In the genomic region with DNA sequence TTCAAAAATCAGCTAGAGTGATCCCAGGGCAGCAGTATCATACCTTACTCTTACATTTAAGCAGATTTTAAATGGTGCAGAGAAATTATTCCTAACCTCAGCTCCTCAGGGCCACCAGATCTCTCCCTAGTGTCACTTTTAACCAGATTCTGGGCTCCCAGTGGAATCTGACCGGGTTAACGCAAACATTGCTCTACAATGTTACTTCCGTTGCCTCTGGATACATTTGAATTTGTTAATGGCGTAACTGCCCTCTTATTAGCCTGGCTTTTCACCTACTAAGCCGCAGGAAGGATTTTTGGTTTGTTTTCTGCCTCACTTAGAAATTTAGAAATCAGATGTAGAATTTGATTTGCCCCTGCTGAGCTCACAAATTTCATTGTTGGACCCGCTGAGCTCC, we compare ENCODE assay signal across 30 mouse cellular contexts. TPM values are rescaled to one million over a fixed set of nuclear protein-coding genes. Genes with fewer than 3 reads are reported as not detected.
DNase-seq lines count a peak whose midpoint lies in the region; ATAC-seq and TF ChIP-seq lines count a peak whose summit lies in the region.
"Had no signal": no experiment of that assay in that cellular context is flagged by ENCODE, and none has a peak within 500 bp of the region (broad histone marks: within the 10 kb centered on the region; RNA-seq: fewer than 3 reads in every experiment).

No protein-coding gene starts in this region.

- H3K4me2 ChIP-seq in liver, postnatal 0 days (ENCODE audit: low read depth, low read length): peak overlapping the region; percentile 52
- H3K4me2 ChIP-seq: embryonic facial prominence, embryonic 12.5 days; forebrain, embryonic 13.5 days; heart, embryonic 13.5 days; hindbrain, embryonic 14.5 days had no signal

- no peak overlapping the region for H3K9ac ChIP-seq in liver, adult 2 months (ENCODE audit: low read depth, low read length)
- no peak overlapping the region for H3K9ac ChIP-seq in liver, postnatal 0 days (replicated peaks)
- H3K9ac ChIP-seq: embryonic facial prominence, embryonic 12.5 days; forebrain, embryonic 13.5 days; heart, embryonic 13.5 days; hindbrain, embryonic 14.5 days had no signal

- no peaks in the 10 kb centered on the region for H3K9me3 ChIP-seq in E14TG2a.4 (ENCODE audit: low read length)
- no peaks in the 10 kb centered on the region for H3K9me3 ChIP-seq in liver, postnatal 0 days (ENCODE audit: low read length)
- H3K9me3 ChIP-seq: embryonic facial prominence, embryonic 12.5 days; forebrain, embryonic 10.5 days; forebrain, embryonic 13.5 days; heart, embryonic 13.5 days had no signal

- no peak for TF ChIP-seq EP300 in liver, postnatal 0 days (IDR thresholded peaks at IDR 0.05; ENCODE audit: low read depth)

- H3K27me3 ChIP-seq in liver, adult 2 months (ENCODE audit: control insufficient read depth, insufficient read depth, low read length): no peaks in the 10 kb centered on the region
- no peaks in the 10 kb centered on the region for H3K27me3 ChIP-seq in E14TG2a.4 (ENCODE audit: insufficient read depth, low read length)
- H3K27me3 ChIP-seq in liver, postnatal 0 days (ENCODE audit: insufficient read depth, low read length): no peaks in the 10 kb centered on the region
- H3K27me3 ChIP-seq: embryonic facial prominence, embryonic 12.5 days; forebrain, embryonic 13.5 days; heart, embryonic 13.5 days had no signal

- no peaks in the 10 kb centered on the region for H3K79me2 ChIP-seq in liver, adult 2 months (ENCODE audit: control insufficient read depth, insufficient read depth, low read length)

- WGBS in liver, adult 2 months: 23% methylated on average over 6 of the region's 6 CpGs
- 55% methylated on average over 6 of the region's 6 CpGs for WGBS in liver, postnatal 0 days (ENCODE audit: insufficient replicate concordance)

- no peak for TF ChIP-seq CTCF in liver, adult 2 months (IDR thresholded peaks at IDR 0.05; ENCODE audit: low read depth, low read length)
- no peak for TF ChIP-seq CTCF in E14TG2a.4 (conservative IDR thresholded peaks at IDR 0.05; ENCODE audit: low read length)
- TF ChIP-seq CTCF in liver, postnatal 0 days (IDR thresholded peaks at IDR 0.05; ENCODE audit: low read depth): no peak

- H3K27ac ChIP-seq in liver, adult 2 months (replicated peaks; ENCODE audit: insufficient read depth, low read depth, low read length): no peak overlapping the region
- peak overlapping the region; percentile 85 for H3K27ac ChIP-seq in liver, postnatal 0 days (ENCODE audit: low read depth)
- H3K27ac ChIP-seq: embryonic facial prominence, embryonic 12.5 days; forebrain, embryonic 10.5 days; forebrain, embryonic 13.5 days; heart, embryonic 13.5 days; hindbrain, embryonic 14.5 days; hindbrain, postnatal 0 days had no signal

- TF ChIP-seq POLR2A in liver, adult 2 months (IDR thresholded peaks at IDR 0.05; ENCODE audit: extremely low read depth, insufficient read depth, low read length): no peak

- no peak overlapping the region for H3K4me3 ChIP-seq in liver, adult 2 months (ENCODE audit: insufficient read depth, low read depth, low read length)
- peak overlapping the region; percentile 51; the same call in 1 of the 2 replicates for H3K4me3 ChIP-seq in E14TG2a.4 (replicated peaks; ENCODE audit: low read length)
- H3K4me3 ChIP-seq in liver, postnatal 0 days (ENCODE audit: low read depth, low read length): no peak overlapping the region
- H3K4me3 ChIP-seq: embryonic facial prominence, embryonic 12.5 days; erythroblast, embryonic 14.5 days; forebrain, embryonic 10.5 days; forebrain, embryonic 13.5 days; heart, embryonic 13.5 days had no signal

- ATAC-seq in liver, postnatal 0 days: peak; percentile 83
- ATAC-seq in erythroid progenitor cell, adult 5-6 weeks (replicated peaks; ENCODE audit: low FRiP score, poor library complexity, severe bottlenecking): no peak
- ATAC-seq: forebrain, embryonic 16.5 days had no signal

- H3K4me1 ChIP-seq in liver, adult 2 months (ENCODE audit: control insufficient read depth, insufficient read depth, low read length): no peaks in the 10 kb centered on the region
- peaks cover 45% of the 10 kb centered on the region for H3K4me1 ChIP-seq in E14TG2a.4 (replicated peaks; ENCODE audit: low read depth, low read length)
- H3K4me1 ChIP-seq in liver, postnatal 0 days (ENCODE audit: insufficient read depth): peaks cover 3% of the 10 kb centered on the region; the same call in 1 of the 2 replicates
- H3K4me1 ChIP-seq: embryonic facial prominence, embryonic 12.5 days; forebrain, embryonic 13.5 days had no signal

- peaks cover 31% of the 10 kb centered on the region for H3K36me3 ChIP-seq in liver, adult 2 months (ENCODE audit: control insufficient read depth, insufficient read depth, low read length)
- H3K36me3 ChIP-seq in E14TG2a.4 (ENCODE audit: insufficient read depth, low read length): no peaks in the 10 kb centered on the region
- H3K36me3 ChIP-seq in liver, postnatal 0 days (replicated peaks; ENCODE audit: insufficient read depth, low read length): peaks cover 12% of the 10 kb centered on the region; the same call in 1 of the 2 replicates

- peak; percentile 43 for DNase-seq in liver, adult 2 months (ENCODE audit: extremely low read depth, low read depth, low spot score)
- DNase-seq in liver (no peak), adipocyte (ENCODE audit: low spot score) (peak; percentile 7)
- DNase-seq in liver, postnatal 0 days: no peak

RNA-seq across cellular contexts. Expression of a gene that starts 5.7 kb away (rescaled TPM):
- not detected in 2 replicates for total RNA-seq in liver, adult 2 months (2014; rRNA removed)
- not detected in 2 replicates for polyA plus RNA-seq in liver, adult 2 months (2012; rRNA removed)
- polyA plus RNA-seq in liver, postnatal 0 days (2015; fragmentation: Nextera tagmentation; extraction: Ambion mirVana): not detected in 2 replicates
- total RNA-seq in erythroid progenitor cell, adult 5-6 weeks (2015; ENCODE audit: low replicate concordance): not detected in 2 replicates
- total RNA-seq in erythroid progenitor cell, adult 5-6 weeks (2017; ENCODE audit: low replicate concordance): not detected in 2 replicates
- total RNA-seq: adrenal gland, adult 18-20 months; adrenal gland, postnatal 25 days; ES-E14; gastrocnemius, adult 18-20 months; gastrocnemius, postnatal 14 days; gastrocnemius, postnatal 4 days; heart, adult 18-20 months; heart, postnatal 14 days; heart, postnatal 4 days; hindbrain, postnatal 0 days had no signal
- polyA plus RNA-seq: activated CD4-positive, CD25-positive, alpha-beta regulatory T cell, adult 4 months; brain, embryonic 14.5 days; C2C12; embryonic facial prominence, embryonic 12.5 days; erythroblast, embryonic 14.5 days; forebrain, embryonic 10.5 days; forebrain, embryonic 13.5 days; forebrain, embryonic 16.5 days; heart, embryonic 13.5 days; heart, embryonic 16.5 days; hindbrain, embryonic 11.5 days; hindbrain, embryonic 14.5 days; hindbrain, postnatal 0 days; inflammation-experienced regulatory T-cells, adult 6 months; intestine, embryonic 16.5 days had no signal

RNA-seq across cellular contexts. Expression of a gene that starts 28.2 kb away (rescaled TPM):
- total RNA-seq in liver, adult 2 months (2014; rRNA removed): 32.1 and 36.9 TPM in 2 replicates
- 10.6 and 12.8 TPM in 2 replicates for polyA plus RNA-seq in liver, adult 2 months (2012; rRNA removed)
- 15.1 and 15.4 TPM in 2 replicates for polyA plus RNA-seq in liver, postnatal 0 days (2015; fragmentation: Nextera tagmentation; extraction: Ambion mirVana)
- 5.0 and 13.8 TPM in 2 replicates for total RNA-seq in erythroid progenitor cell, adult 5-6 weeks (2015; ENCODE audit: low replicate concordance)
- total RNA-seq in erythroid progenitor cell, adult 5-6 weeks (2017; ENCODE audit: low replicate concordance): 7.1 and 10.8 TPM in 2 replicates

RNA-seq across cellular contexts. Expression of a gene that starts 28.5 kb away (rescaled TPM):
- total RNA-seq in liver, adult 2 months (2014; rRNA removed): 334 and 392 TPM in 2 replicates
- polyA plus RNA-seq in liver, adult 2 months (2012; rRNA removed): 154 and 216 TPM in 2 replicates
- 103 and 105 TPM in 2 replicates for polyA plus RNA-seq in liver, postnatal 0 days (2015; fragmentation: Nextera tagmentation; extraction: Ambion mirVana)
- total RNA-seq in erythroid progenitor cell, adult 5-6 weeks (2015; ENCODE audit: low replicate concordance): 2.1 and 3.6 TPM in 2 replicates
- 3.5 and 3.9 TPM in 2 replicates for total RNA-seq in erythroid progenitor cell, adult 5-6 weeks (2017; ENCODE audit: low replicate concordance)
- polyA plus RNA-seq: erythroblast, embryonic 14.5 days had no signal

RNA-seq across cellular contexts. Expression of a gene that starts 32.4 kb away (rescaled TPM):
- 2.9 and 5.4 TPM in 2 replicates for total RNA-seq in liver, adult 2 months (2014; rRNA removed)
- polyA plus RNA-seq in liver, adult 2 months (2012; rRNA removed): 5.7 and 8.7 TPM in 2 replicates
- 1.00 and 1.2 TPM in 2 replicates for polyA plus RNA-seq in liver, postnatal 0 days (2015; fragmentation: Nextera tagmentation; extraction: Ambion mirVana)
- not detected in 2 replicates for total RNA-seq in erythroid progenitor cell, adult 5-6 weeks (2015; ENCODE audit: low replicate concordance)
- total RNA-seq in erythroid progenitor cell, adult 5-6 weeks (2017; ENCODE audit: low replicate concordance): 2.7 TPM in 1 of 2 replicates, not detected in the other
- polyA plus RNA-seq: erythroblast, embryonic 14.5 days had no signal

Comparison
In these comparisons a context has a peak if more than half of its experiments do, and no peak if none do; other contexts are left out.
1. DNase-seq: peak in liver, adult 2 months (single experiment) and adipocyte (single experiment); none in liver (single experiment) and liver, postnatal 0 days (single experiment).
2. RNA of a gene that starts 28.5 kb away (total RNA-seq): 334 to 392 TPM in liver, adult 2 months; 2.1 to 3.9 TPM in erythroid progenitor cell, adult 5-6 weeks; every median in the first group is over 10 times any median in the second.